Mouse (Mus musculus): ENCODE data around the gene Eno1.

GRCm38 (mm10) chr4:150221017-150221640, 15.4 kb upstream of the Eno1 start:
- TF ChIP-seq CTCF (conservative IDR thresholded peaks at IDR 0.05; ENCODE audit: insufficient read depth, insufficient read length, low read depth, low read length): no peak
- TF ChIP-seq POLR2A (IDR thresholded peaks at IDR 0.05; ENCODE audit: low read depth, low read length): no peak
